Mouse (Mus musculus): ENCODE results near the gene Lcp2.
A peak's percentile ranks its signal among the peaks of the same experiment; 100 is the strongest.

DNA sequence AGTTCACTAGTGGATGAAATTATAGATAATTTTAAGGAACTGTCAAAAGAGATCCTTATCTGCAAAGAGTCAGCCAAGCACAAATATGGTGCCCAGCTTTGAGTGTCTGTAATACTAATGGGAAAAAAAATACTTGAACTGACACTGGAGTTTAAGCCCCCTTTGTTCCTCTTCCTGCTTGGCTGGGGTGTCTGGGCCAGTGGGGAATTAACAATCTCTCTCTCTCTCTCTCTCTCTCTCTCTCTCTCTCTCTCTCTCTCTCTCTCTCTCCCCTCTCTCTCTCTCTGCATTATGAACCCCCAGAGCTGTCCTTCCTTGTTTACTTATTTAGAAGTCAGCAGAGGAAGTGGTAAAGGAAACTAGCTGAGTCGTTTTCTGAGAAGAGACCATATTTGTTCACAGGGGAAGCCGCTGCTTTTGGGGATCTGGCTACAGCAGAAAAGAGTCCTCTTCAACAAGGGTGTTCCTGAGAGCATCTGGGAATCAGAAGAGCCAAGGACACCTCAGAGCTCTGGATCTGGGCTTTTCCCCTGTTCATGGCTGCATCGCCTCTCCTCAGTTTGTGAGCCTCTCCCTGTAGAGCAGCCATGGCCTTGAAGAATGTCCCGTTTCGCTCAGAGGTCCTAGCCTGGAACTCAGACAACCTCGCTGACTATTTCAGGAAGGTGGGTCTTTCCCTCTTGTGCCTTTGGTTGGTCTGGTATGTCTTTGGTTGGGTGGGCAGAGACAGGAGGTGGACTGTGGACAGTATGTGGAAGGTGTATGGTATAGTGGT, at the start of gene Lcp2:
- peak; percentile 89 for TF ChIP-seq GATA1 (IDR thresholded peaks at IDR 0.05; ENCODE audit: low read depth, low read length)
- TF ChIP-seq CTCF (IDR thresholded peaks at IDR 0.05 in 2 of 3, conservative IDR thresholded peaks at IDR 0.05 in 1 of 3; ENCODE audit: control insufficient read depth in 1 of 3, insufficient read depth in 1 of 3, low read depth in 2 of 3, low read length in 3 of 3, poor library complexity in 1 of 3, severe bottlenecking in 1 of 3) = no peak
